Mouse (Mus musculus) thymus, postnatal 36 days (tissue): ENCODE measurements at regions not wholly inside any gene's neighbourhood (a gene's known extent, or its start where the extent isn't known, plus 50 kb on each side); places are given as distances from the start of the nearest gene placed in this dataset.
A peak's percentile ranks its signal among the peaks of the same experiment; 100 is the strongest.
"Not testable (repeated sequence)": the region's sequence is repeated elsewhere in the genome, so short reads cannot be mapped to it uniquely, and the experiment has no call there.

ENCODE experiments used
- DNase-seq, 2 experiments: peaks; one replicate each; pipeline ENCODE4 v3.0.0; 2022; ENCODE audit warnings: mixed read lengths in 2 of 2

DNA sequence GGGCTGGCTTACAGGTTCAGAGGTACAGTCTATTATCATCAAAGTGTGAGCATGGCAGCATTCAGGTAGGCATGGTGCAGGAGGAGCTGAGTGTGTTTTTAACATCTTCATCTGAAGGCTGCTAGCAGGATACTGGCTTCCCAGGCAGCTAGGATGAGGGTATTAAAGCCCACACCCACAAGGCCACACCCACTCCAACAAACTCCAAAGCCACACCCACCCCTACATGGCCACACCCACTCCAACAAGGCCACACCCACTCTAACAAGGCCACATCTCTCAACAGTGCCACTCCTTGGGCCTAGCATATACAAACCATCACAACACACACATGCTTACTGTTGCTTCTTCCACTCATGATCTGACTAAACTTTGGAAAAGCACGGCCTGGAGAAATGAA is 172.5 kb downstream of the Msrb3 start:
- no peak for DNase-seq

DNA sequence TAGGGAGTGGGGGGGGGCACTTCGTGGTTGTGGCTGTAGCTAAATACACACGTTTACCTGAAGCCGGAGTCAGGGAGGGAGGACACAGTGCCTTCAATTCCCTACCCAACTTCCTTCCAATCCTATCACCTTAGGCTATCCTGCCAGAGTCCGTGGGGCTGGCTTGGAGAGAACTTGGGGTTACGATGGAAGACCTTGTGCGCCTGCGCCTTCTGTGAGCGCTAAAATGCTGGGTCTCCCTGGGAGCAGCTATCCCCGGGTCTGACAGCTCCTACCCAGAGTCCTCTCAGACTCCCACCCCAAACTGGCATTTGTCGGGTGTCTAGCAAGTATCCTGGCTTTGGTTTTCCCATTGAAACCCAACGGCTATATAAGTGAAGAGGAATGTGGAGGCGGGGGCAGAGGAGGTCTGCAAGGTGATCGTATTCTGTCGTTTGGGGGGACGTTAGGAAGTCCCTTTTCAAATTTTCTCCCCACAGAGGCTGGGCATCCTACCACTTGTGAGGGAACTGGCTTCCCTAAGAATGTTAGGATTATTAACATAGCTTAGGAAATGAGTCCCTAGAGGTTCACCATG is 176.9 kb downstream of the Msrb3 start:
- DNase-seq, result no peak

- DNase-seq, result no peak
These were observed 177.9 kb downstream of the Msrb3 start for GRCm38 (mm10) chr10:120720981-120721380.

GRCm38 (mm10) chr10:120720061-120720460 is 178.8 kb downstream of the Msrb3 start:
- DNase-seq, result no peak

DNA sequence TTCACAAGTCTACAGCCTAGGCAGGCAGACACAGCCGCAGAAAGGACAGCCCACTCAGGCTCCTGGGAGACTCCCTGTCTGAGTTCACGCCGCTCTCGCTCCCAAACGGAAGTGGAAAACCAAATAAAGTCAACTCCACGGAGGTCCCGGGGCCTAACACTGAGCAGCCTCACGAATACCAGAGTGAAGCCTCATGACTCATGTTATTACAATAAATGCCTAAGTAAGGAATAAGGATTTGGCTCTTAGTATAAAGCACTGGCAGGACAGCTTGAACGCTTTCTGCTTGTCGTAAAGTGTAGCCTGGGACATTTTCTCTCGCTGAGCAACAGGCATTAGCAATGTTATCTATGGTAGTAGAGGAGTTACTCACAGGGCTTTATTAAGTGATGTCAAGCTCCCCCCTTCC is 181.7 kb downstream of the Msrb3 start:
- DNase-seq, result no peak

DNA sequence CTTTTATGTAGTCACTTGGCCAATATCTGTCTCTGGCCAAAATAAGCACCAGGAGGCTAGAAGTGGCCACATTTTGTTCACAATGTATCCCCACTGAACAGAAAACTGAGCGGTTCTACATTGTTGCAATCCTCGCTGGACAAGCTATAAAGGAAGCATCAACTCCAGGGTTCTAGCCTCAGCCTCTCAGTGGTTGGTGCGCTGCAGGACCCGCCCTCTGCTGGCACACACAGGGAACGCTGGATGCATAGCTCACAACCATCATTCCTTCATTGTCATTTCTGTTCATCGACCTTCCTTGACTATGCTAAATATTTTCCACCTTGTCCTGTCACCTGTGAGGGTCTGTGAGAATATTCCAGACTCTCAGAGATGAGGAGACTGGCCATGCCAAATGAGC is 182.5 kb downstream of the Msrb3 start:
- no peak for DNase-seq

GRCm38 (mm10) chr10:120707771-120708750 is 190.8 kb downstream of the Msrb3 start:
- DNase-seq, result peak in 1 of 2 experiments; percentile 7

GRCm38 (mm10) chr10:120706684-120707290 is 192.1 kb downstream of the Msrb3 start:
- DNase-seq, result no peak

- DNase-seq, result peak; percentile 65 to 67
These were observed 197.1 kb downstream of the Msrb3 start for GRCm38 (mm10) chr10:120701833-120702232.

- peak; percentile 12 to 24 for DNase-seq
These were observed 201.5 kb downstream of the Msrb3 start for GRCm38 (mm10) chr10:120697275-120697856.

DNA sequence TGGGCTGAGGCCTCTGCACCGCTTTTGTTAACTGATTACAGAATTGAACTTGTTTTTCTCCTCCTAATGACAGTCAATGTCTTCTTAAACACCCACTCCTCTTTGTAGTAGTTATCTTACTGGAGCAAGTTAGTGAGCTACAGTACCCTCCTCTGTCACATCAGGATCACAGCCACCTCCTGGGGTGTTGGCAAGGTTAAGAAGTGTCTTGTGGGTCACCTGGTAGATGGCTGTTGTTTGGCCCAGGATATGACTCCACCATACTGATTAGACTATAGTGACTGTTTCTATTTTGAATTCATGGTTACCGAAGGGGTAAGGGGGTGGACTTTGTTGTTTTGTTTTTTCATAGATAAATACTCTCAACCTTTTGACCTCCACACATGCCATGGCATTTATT is 202.4 kb downstream of the Msrb3 start:
- DNase-seq, result no peak

DNA sequence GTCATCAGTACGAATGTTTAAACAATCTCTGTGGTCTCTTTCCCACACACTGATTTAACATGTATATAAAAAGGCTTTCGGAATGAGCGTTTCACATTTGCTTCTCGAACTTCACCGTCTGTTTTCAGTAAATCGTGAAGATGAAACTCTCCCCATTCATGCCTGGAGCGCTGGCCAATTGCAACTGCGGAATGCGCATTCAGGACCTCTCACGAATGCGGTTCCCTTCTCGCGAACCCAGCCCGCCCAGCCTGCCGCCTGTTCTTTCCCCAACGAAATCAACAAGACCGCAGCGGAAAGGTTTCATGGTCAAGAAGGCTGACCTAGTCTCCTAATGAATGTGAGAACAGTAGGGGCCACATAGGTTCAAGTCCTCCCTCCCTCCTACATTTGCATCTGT is 204.4 kb downstream of the Msrb3 start:
- no peak for DNase-seq

- no peak for DNase-seq
These were observed 207.4 kb downstream of the Msrb3 start for GRCm38 (mm10) chr10:120691451-120691850.

- peak; percentile 2 to 24 for DNase-seq
These were observed 209.9 kb upstream of the Hmga2 start for GRCm38 (mm10) chr10:120686123-120686522.

GRCm38 (mm10) chr10:120682021-120682420 is 205.8 kb upstream of the Hmga2 start:
- DNase-seq, result no peak

DNA sequence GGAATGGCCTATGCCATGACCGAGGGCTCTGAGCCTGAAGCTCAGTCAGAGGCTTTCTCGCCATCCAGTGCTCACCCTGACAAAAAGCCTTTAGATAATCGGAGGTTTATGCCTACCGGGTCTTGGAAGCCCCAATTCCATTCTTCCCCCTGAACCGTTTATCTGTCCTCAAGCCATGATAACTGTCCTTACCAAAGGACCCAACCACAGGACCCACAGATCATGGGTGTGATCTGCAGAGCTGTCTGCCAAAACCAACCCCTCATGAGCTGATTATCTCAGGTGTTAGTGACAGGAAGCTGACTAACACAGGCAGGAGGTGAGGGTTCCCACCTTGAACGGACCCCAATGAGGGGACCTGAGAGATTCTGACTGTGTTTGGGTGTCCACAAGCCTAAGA is 203.7 kb upstream of the Hmga2 start:
- no peak for DNase-seq

- no peak for DNase-seq
These were observed 202.0 kb upstream of the Hmga2 start for GRCm38 (mm10) chr10:120678277-120678676.

- DNase-seq, result no peak
These were observed 199.1 kb upstream of the Hmga2 start for GRCm38 (mm10) chr10:120675369-120675768.

- DNase-seq, result no peak
These were observed 198.2 kb upstream of the Hmga2 start for GRCm38 (mm10) chr10:120674321-120675045.

GRCm38 (mm10) chr10:120667678-120668031 is 191.4 kb upstream of the Hmga2 start:
- DNase-seq, result not testable (repeated sequence)

- DNase-seq, result peak; percentile 14 to 19
These were observed 190.9 kb upstream of the Hmga2 start for GRCm38 (mm10) chr10:120666985-120667677.
